Mouse (Mus musculus): Measurements from ENCODE around the gene Cdkn1a.

- TF ChIP-seq CTCF (IDR thresholded peaks at IDR 0.05; ENCODE audit: insufficient read depth, low read depth, low read length) = no peak
- no peak for TF ChIP-seq POLR2A (IDR thresholded peaks at IDR 0.05; ENCODE audit: insufficient read depth, low read depth, low read length)
These were observed 40.0 kb upstream of the Cdkn1a start for GRCm38 (mm10) chr17:29050791-29051190.

Measured in olfactory bulb, adult 2 months (tissue).